Mouse (Mus musculus): ENCODE data around the gene Myl12a. TPM values are rescaled to one million over a fixed set of nuclear protein-coding genes. Genes with fewer than 3 reads are reported as not detected.

The Myl12a gene
- total RNA-seq (2015) (445 and 515 TPM in 2 replicates), total RNA-seq (2017) (230 and 278 TPM in 2 replicates)

- ATAC-seq (ENCODE audit: poor library complexity, severe bottlenecking), result no peak; the same call in 1 of the 2 replicates
Measured at GRCm38 (mm10) chr17:71002744-71003094, at the start of gene Myl12a. TSS of gene Myl12a (minus strand) at chr17:71002878.

GRCm38 (mm10) chr17:71049292-71049691 is 46.6 kb upstream of the Myl12a start:
- no peak for ATAC-seq (ENCODE audit: poor library complexity, severe bottlenecking)

GRCm38 (mm10) chr17:71046856-71047255 is 44.2 kb upstream of the Myl12a start:
- ATAC-seq (ENCODE audit: poor library complexity, severe bottlenecking), result no peak

GRCm38 (mm10) chr17:71045591-71045990 is 42.9 kb upstream of the Myl12a start:
- no peak for ATAC-seq (ENCODE audit: poor library complexity, severe bottlenecking)

GRCm38 (mm10) chr17:71042645-71043044 is 40.0 kb upstream of the Myl12a start:
- no peak for ATAC-seq (ENCODE audit: poor library complexity, severe bottlenecking)

GRCm38 (mm10) chr17:71040582-71040880 is 37.9 kb upstream of the Myl12a start:
- no peak for ATAC-seq (ENCODE audit: poor library complexity, severe bottlenecking)

- no peak for ATAC-seq (ENCODE audit: poor library complexity, severe bottlenecking)
Measured at GRCm38 (mm10) chr17:71039851-71040581, 37.3 kb upstream of the Myl12a start.

GRCm38 (mm10) chr17:71038812-71039211 is 36.1 kb upstream of the Myl12a start:
- no peak for ATAC-seq (ENCODE audit: poor library complexity, severe bottlenecking)

GRCm38 (mm10) chr17:71037188-71037587 is 34.5 kb upstream of the Myl12a start:
- no peak for ATAC-seq (ENCODE audit: poor library complexity, severe bottlenecking)

- ATAC-seq (ENCODE audit: poor library complexity, severe bottlenecking), result no peak
Measured at GRCm38 (mm10) chr17:71034472-71034871, 31.8 kb upstream of the Myl12a start.

GRCm38 (mm10) chr17:71032719-71033118 is 30.0 kb upstream of the Myl12a start:
- no peak for ATAC-seq (ENCODE audit: poor library complexity, severe bottlenecking)

- no peak for ATAC-seq (ENCODE audit: poor library complexity, severe bottlenecking)
Measured at GRCm38 (mm10) chr17:71027186-71027585, 24.5 kb upstream of the Myl12a start.

GRCm38 (mm10) chr17:71025922-71026321 is 23.2 kb upstream of the Myl12a start:
- no peak for ATAC-seq (ENCODE audit: poor library complexity, severe bottlenecking)

GRCm38 (mm10) chr17:71024071-71024470 is 21.4 kb upstream of the Myl12a start:
- no peak for ATAC-seq (ENCODE audit: poor library complexity, severe bottlenecking)

- no peak for ATAC-seq (ENCODE audit: poor library complexity, severe bottlenecking)
Measured at GRCm38 (mm10) chr17:71022841-71023240, 20.2 kb upstream of the Myl12a start.

- no peak for ATAC-seq (ENCODE audit: poor library complexity, severe bottlenecking)
Measured at GRCm38 (mm10) chr17:71019860-71020259, 17.2 kb upstream of the Myl12a start.

- ATAC-seq (ENCODE audit: poor library complexity, severe bottlenecking), result no peak
Measured at GRCm38 (mm10) chr17:71019309-71019655, 16.6 kb upstream of the Myl12a start.

- ATAC-seq (ENCODE audit: poor library complexity, severe bottlenecking), result no peak
Measured at GRCm38 (mm10) chr17:71018616-71019308, 16.1 kb upstream of the Myl12a start.

GRCm38 (mm10) chr17:71018151-71018550 is 15.5 kb upstream of the Myl12a start:
- ATAC-seq (ENCODE audit: poor library complexity, severe bottlenecking), result no peak

GRCm38 (mm10) chr17:71017457-71017998 is 14.8 kb upstream of the Myl12a start:
- ATAC-seq (ENCODE audit: poor library complexity, severe bottlenecking), result no peak

- no peak for ATAC-seq (ENCODE audit: poor library complexity, severe bottlenecking)
Measured at GRCm38 (mm10) chr17:71014911-71015310, 12.2 kb upstream of the Myl12a start.

- ATAC-seq (ENCODE audit: poor library complexity, severe bottlenecking), result no peak
Measured at GRCm38 (mm10) chr17:71013105-71013504, 10.4 kb upstream of the Myl12a start.
